Mouse (Mus musculus) stomach, postnatal 0 days (tissue): ENCODE data around the gene Krt31. TPM values are rescaled to one million over a fixed set of nuclear protein-coding genes. Genes with fewer than 3 reads are reported as not detected.

Experiments used
- ATAC-seq: fragments of 200-750 bp; cut with Nextera tagmentation; 2 replicates; pipeline ENCODE4 v1.8.0; 2017; ENCODE audit not compliant: low FRiP score, low TSS enrichment
- DNase-seq: peaks from one replicate; pipeline ENCODE4 v3.0.0-alpha.2; 2016; ENCODE audit warnings: low spot score
- H3K27ac ChIP-seq: fragments of 300-500 bp; sonication (generic); replicated peaks from 2 replicates; pipeline ENCODE4 v1.5.1; 2014; ENCODE audit warnings: mild to moderate bottlenecking, control low read depth
- H3K27me3 ChIP-seq: fragments of 300-500 bp; sonication (generic); 2 replicates; pipeline ENCODE4 v1.6.1; 2014; ENCODE audit warnings: low read length; ENCODE audit not compliant: control insufficient read depth, insufficient read depth
- H3K36me3 ChIP-seq: fragments of 300-500 bp; sonication (generic); 2 replicates; pipeline ENCODE4 v1.6.1; 2014; ENCODE audit warnings: low read length, mixed read lengths; ENCODE audit not compliant: control insufficient read depth, insufficient read depth
- H3K4me1 ChIP-seq: fragments of 300-500 bp; sonication (generic); replicated peaks from 2 replicates; pipeline ENCODE4 v1.6.1; 2014; ENCODE audit warnings: antibody characterized with exemption; ENCODE audit not compliant: control insufficient read depth, insufficient read depth
- H3K4me2 ChIP-seq: fragments of 300-500 bp; sonication (generic); replicated peaks from 2 replicates; pipeline ENCODE4 v1.6.1; 2014; ENCODE audit warnings: low read depth, mild to moderate bottlenecking, control low read depth, moderate library complexity
- H3K4me3 ChIP-seq: fragments of 300-500 bp; sonication (generic); 2 replicates; pipeline ENCODE4 v1.5.1; 2014; ENCODE audit warnings: low read depth, low read length, control low read depth
- H3K9ac ChIP-seq: fragments of 300-500 bp; sonication (generic); 2 replicates; pipeline ENCODE4 v1.6.1; 2014; ENCODE audit warnings: mild to moderate bottlenecking, low read length, control low read depth, mixed read lengths
- H3K9me3 ChIP-seq: fragments of 300-500 bp; sonication (generic); 2 replicates; pipeline ENCODE4 v1.6.1; 2016; ENCODE audit warnings: low read length; ENCODE audit not compliant: control insufficient read depth
- CTCF ChIP-seq: IDR thresholded peaks from 2 replicates; pipeline ENCODE4 v1.5.1; 2016; ENCODE audit warnings: antibody characterized with exemption, low read depth, mild to moderate bottlenecking, moderate library complexity
- EP300 ChIP-seq: optimal IDR thresholded peaks from 2 replicates; pipeline ENCODE3; 2016; ENCODE audit warnings: antibody characterized with exemption
- WGBS: fragments of 180-500 bp; shearing (Covaris S2); extraction: QIAGEN DNeasy Blood & Tissue Kit; methylation state at CpG from one replicate; pipeline ENCODE4 v1.1.7; 2014; 5-methylcytosine and 5-hydroxymethylcytosine counted together
- polyA plus RNA-seq: library from polyadenylated mRNA; unstranded; fragments of >200 nt; fragmentation: Nextera tagmentation; extraction: Ambion mirVana; gene quantifications from 2 replicates; pipeline ENCODE4 v1.2.1, GENCODE M21; 2015

Krt31 gene
- polyA plus RNA-seq, 1 experiment from 2014 or later: not detected

- H3K9ac ChIP-seq: no peak overlapping the region
- DNase-seq (peak; percentile 64), ATAC-seq (peak; percentile 91)
- H3K9me3 ChIP-seq: no peaks in the 10 kb centered on the region
- H3K27me3 ChIP-seq: no peaks in the 10 kb centered on the region
- no peaks in the 10 kb centered on the region for H3K36me3 ChIP-seq
- H3K27ac ChIP-seq: peak overlapping the region; percentile 65
- WGBS: 48% methylated on average over 17 of the region's 17 CpGs
- no peak overlapping the region for H3K4me2 ChIP-seq
- no peak overlapping the region for H3K4me3 ChIP-seq
- H3K4me1 ChIP-seq: no peaks in the 10 kb centered on the region
- TF ChIP-seq EP300 (peak; percentile 57), CTCF (peak; percentile 64)
Observed at GRCm38 (mm10) chr11:100067293-100068036, 17.1 kb upstream of the Krt31 start.

DNA sequence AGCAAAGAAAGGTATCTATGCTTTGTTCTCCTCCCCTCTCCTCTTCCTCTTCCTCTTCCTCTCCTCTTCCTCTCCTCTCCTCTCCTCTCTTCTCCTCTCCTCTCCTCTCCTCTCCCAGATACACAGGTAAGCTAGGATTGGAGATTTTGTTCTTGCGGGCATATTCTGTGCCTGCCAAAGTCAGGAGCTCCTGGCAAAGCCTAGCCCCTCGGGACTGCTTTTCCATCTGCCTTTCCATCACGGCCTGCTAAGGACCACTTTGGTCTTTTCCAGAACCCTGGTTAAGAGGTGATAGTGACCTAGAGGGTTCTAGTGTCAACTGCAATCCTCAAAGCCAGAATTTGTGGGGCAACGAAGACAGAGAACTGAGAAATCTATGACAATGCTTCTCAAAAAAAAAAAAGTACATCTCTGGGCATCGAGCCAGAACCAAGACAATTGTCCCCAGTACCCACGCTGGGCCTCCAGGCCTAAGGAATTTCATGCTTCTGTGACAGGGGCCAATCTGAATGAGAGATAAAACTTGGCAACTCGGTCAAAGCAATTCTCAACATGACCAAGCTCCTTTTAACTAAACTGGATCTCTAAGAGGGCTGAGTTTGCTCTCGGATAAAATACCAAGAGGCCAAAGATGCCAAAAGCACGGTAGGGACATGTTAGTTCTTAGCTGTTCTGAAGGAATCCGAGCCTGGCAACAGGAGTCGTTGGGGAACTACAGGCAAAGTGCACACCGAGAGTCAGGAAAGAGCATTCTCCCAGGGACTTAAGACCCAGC is 16.1 kb upstream of the Krt31 start:
- H3K27ac ChIP-seq: peak overlapping the region; percentile 58
- WGBS: 55% methylated on average over 12 of the region's 12 CpGs
- no peak for DNase-seq

GRCm38 (mm10) chr11:100058875-100059274 is 8.5 kb upstream of the Krt31 start:
- Histone ChIP-seq H3K27me3 (no peaks in the 10 kb centered on the region), H3K9ac (no peak overlapping the region), H3K36me3 (no peaks in the 10 kb centered on the region), H3K9me3 (no peaks in the 10 kb centered on the region), H3K4me2 (no peak overlapping the region), H3K4me3 (no peak overlapping the region), H3K4me1 (no peaks in the 10 kb centered on the region), H3K27ac (no peak overlapping the region)
- peak; percentile 57 for TF ChIP-seq CTCF
- no peak for TF ChIP-seq EP300
- no peak for ATAC-seq
- 78% methylated on average over 8 of the region's 8 CpGs for WGBS
- DNase-seq: no peak

More for the DNA sequence above, 16.1 kb upstream of the Krt31 start:
- Histone ChIP-seq H3K9ac (no peak overlapping the region), H3K27me3 (no peaks in the 10 kb centered on the region), H3K4me3 (no peak overlapping the region), H3K4me2 (no peak overlapping the region), H3K36me3 (no peaks in the 10 kb centered on the region), H3K4me1 (no peaks in the 10 kb centered on the region), H3K9me3 (no peaks in the 10 kb centered on the region)
- TF ChIP-seq CTCF (no peak), EP300 (no peak)
- ATAC-seq: no peak

DNA sequence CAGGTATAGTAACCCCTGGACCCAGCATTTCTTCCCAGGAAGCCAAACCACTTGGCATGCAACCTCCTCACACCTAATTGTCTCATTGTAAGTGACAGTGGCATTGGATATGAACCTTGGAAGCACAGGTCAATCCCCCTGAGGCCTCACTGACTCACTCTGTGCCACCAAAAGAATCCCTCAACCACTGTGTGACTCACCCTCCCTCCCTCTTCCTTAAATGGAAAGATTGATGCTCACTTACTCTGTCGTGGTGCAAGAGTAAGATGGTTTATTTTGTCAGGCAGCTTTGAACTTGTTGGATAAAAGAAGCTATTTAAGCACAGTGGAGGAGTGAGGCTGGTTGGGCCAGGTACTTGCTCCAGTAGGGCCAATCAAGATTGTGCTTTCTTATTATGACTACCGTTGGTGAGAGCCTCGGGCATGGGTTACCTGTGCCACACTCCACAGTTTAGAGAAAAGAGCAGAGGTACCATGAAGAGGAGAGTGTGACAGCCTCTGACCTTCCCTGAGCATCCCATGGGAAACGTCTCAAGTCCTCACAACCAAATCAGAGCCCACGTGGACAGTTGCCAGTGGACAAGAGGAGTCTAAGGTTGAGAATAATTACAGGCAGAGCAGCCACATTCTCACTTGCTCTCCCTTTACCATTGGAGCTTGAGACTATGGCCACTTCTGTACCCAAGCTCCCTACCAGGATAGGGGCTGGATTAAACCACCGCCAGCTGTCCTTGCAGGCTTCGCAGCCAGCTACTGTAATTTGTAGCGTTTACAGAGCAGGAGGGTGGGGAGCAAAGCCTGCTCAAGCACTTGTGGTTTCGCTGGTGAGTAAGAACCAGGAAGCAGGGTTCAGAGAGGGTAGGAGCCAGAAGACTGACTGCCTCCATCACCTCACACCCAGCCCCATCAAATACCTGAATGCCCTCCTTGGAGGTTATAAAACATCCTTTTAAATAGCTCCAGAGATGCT is 5.6 kb upstream of the Krt31 start:
- Histone ChIP-seq H3K27ac (0 out of 2 replicates have a peak overlapping the region, but pooled peaks have one; percentile 20), H3K36me3 (no peaks in the 10 kb centered on the region), H3K4me3 (no peak overlapping the region), H3K27me3 (no peaks in the 10 kb centered on the region), H3K4me2 (no peak overlapping the region), H3K4me1 (no peaks in the 10 kb centered on the region), H3K9me3 (no peaks in the 10 kb centered on the region), H3K9ac (no peak overlapping the region)
- ATAC-seq (peak; percentile 76), DNase-seq (no peak)
- WGBS: 47% methylated on average over 9 of the region's 9 CpGs
- TF ChIP-seq CTCF (no peak), EP300 (peak; percentile 68)

DNA sequence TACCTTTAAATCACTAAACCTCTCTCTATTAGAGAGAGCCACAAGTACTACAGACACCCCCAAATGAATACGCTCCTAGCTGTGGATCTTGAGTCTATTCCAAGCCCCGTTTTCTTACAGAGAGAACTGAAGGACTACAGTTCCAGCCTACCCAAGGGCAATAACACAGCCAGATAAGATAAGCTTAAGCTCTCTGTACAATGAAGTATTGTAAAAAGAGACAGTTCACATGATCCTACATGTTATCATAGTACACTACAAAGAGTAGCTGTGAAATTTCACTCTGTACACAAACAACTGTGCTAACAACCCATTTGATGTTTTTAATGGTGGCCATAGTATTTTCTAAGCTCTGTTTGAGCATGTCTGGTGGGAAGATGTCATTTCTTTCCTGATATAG is 3.2 kb downstream of the Krt31 start:
- DNase-seq (no peak), ATAC-seq (no peak)
- Histone ChIP-seq H3K27me3 (no peaks in the 10 kb centered on the region), H3K9ac (no peak overlapping the region), H3K27ac (no peak overlapping the region), H3K4me3 (no peak overlapping the region), H3K4me2 (no peak overlapping the region), H3K36me3 (no peaks in the 10 kb centered on the region), H3K9me3 (no peaks in the 10 kb centered on the region), H3K4me1 (no peaks in the 10 kb centered on the region)
- no peak for TF ChIP-seq CTCF
- TF ChIP-seq EP300: no peak
- 59% methylated on average over 2 of the region's 2 CpGs for WGBS
